Comparison of ENCODE assay signal across 17 mouse cellular contexts in the genomic region with DNA sequence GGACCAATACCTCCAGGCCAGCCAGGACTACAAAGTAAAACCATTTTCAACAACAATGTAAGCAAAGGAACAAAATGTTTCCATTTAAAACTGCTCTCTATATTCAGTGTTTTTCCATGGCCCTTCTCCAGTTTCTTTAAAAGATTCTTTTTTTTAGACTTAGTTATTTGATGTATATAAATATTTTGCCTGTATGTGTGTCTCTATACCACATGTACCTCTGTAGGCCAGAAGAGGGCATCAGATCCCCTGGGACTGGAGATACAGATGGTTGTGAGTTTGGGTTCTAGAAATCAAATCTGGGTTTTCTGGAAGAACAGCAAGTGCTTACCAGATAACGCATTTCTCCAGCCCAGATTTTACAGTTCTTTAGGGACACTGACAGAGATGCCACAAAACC. TPM values are rescaled to one million over a fixed set of nuclear protein-coding genes. Genes with fewer than 3 reads are reported as not detected.
DNase-seq lines count a peak whose midpoint lies in the region; ATAC-seq and TF ChIP-seq lines count a peak whose summit lies in the region.
"Had no signal": no experiment of that assay in that cellular context is flagged by ENCODE, and none has a peak within 500 bp of the region (broad histone marks: within the 10 kb centered on the region; RNA-seq: fewer than 3 reads in every experiment).

No protein-coding gene starts in this region.

- no peaks in the 10 kb centered on the region for H3K27me3 ChIP-seq in liver, postnatal 0 days (ENCODE audit: insufficient read depth, low read length)
- no peaks in the 10 kb centered on the region for H3K27me3 ChIP-seq in heart, embryonic 11.5 days (ENCODE audit: control insufficient read depth, insufficient read depth, low read length)
- H3K27me3 ChIP-seq: forebrain, embryonic 15.5 days; heart, embryonic 12.5 days had no signal

- H3K4me3 ChIP-seq in liver, postnatal 0 days (ENCODE audit: low read depth, low read length): no peak overlapping the region
- H3K4me3 ChIP-seq in heart, embryonic 11.5 days (ENCODE audit: low read depth, low read length): no peak overlapping the region
- H3K4me3 ChIP-seq: forebrain, embryonic 15.5 days; heart, embryonic 12.5 days; liver, embryonic 13.5 days had no signal

- peak; percentile 10 for DNase-seq in embryo, embryonic 10.5 days (ENCODE audit: low spot score)
- DNase-seq in embryo, embryonic 9.5 days (ENCODE audit: extremely low spot score): no peak
- DNase-seq in liver, postnatal 0 days: no peak
- DNase-seq in liver: no peak
- DNase-seq in A20 (ENCODE audit: low read depth, low spot score): peak; percentile 41
- peak; percentile 44 for DNase-seq in c-Kit-positive CD71-positive TER-119-negative erythroid progenitor cells, embryonic 14.5 days (ENCODE audit: low read depth)
- DNase-seq in urinary bladder, postnatal 4 days (ENCODE audit: low spot score in 2 of 2): no peak
- DNase-seq: cerebellum, adult 11-12 months; heart, postnatal 4 days; kidney, postnatal 10 days; layer of hippocampus, adult 9-11 months; liver, embryonic 13.5 days; lung, postnatal 36 days had no signal

- peaks cover 2% of the 10 kb centered on the region; the same call in 1 of the 2 replicates for H3K36me3 ChIP-seq in liver, postnatal 0 days (replicated peaks; ENCODE audit: insufficient read depth, low read length)
- H3K36me3 ChIP-seq in heart, embryonic 11.5 days (ENCODE audit: control insufficient read depth, insufficient read depth, low read length): no peaks in the 10 kb centered on the region; the same call in 1 of the 2 replicates

- H3K4me1 ChIP-seq in liver, postnatal 0 days (ENCODE audit: insufficient read depth): peaks cover 13% of the 10 kb centered on the region
- H3K4me1 ChIP-seq in heart, embryonic 11.5 days (ENCODE audit: control insufficient read depth, insufficient read depth, low read length): peaks cover 9% of the 10 kb centered on the region; the same call in 1 of the 2 replicates

- WGBS in liver, postnatal 0 days (ENCODE audit: insufficient replicate concordance): 70% methylated on average over 1 of the region's 1 CpGs
- WGBS in heart, embryonic 11.5 days (ENCODE audit: insufficient replicate concordance): 75% methylated on average over 1 of the region's 1 CpGs

- no peak for ATAC-seq in liver, postnatal 0 days
- ATAC-seq in heart, embryonic 11.5 days (replicated peaks; ENCODE audit: insufficient number of reproducible peaks, low FRiP score, low TSS enrichment): no peak
- ATAC-seq: forebrain, embryonic 15.5 days had no signal

- no peak overlapping the region for H3K4me2 ChIP-seq in liver, postnatal 0 days (ENCODE audit: low read depth, low read length)
- no peak overlapping the region for H3K4me2 ChIP-seq in heart, embryonic 11.5 days
- H3K4me2 ChIP-seq: forebrain, embryonic 15.5 days; heart, embryonic 12.5 days; liver, embryonic 13.5 days; midbrain, embryonic 11.5 days had no signal

- H3K27ac ChIP-seq in liver, postnatal 0 days (ENCODE audit: low read depth): no peak overlapping the region
- no peak overlapping the region for H3K27ac ChIP-seq in heart, embryonic 11.5 days (ENCODE audit: low read depth, low read length)
- H3K27ac ChIP-seq: forebrain, embryonic 15.5 days; liver, embryonic 13.5 days had no signal

- no peak for TF ChIP-seq EP300 in liver, postnatal 0 days (IDR thresholded peaks at IDR 0.05; ENCODE audit: low read depth)

- no peak overlapping the region for H3K9ac ChIP-seq in liver, postnatal 0 days (replicated peaks)
- H3K9ac ChIP-seq in heart, embryonic 11.5 days (ENCODE audit: low read depth, low read length): no peak overlapping the region
- H3K9ac ChIP-seq: forebrain, embryonic 15.5 days; heart, embryonic 12.5 days; liver, embryonic 13.5 days had no signal

- TF ChIP-seq CTCF in liver, postnatal 0 days (IDR thresholded peaks at IDR 0.05; ENCODE audit: low read depth): peak; percentile 47

- no peaks in the 10 kb centered on the region for H3K9me3 ChIP-seq in liver, postnatal 0 days (ENCODE audit: low read length)
- no peaks in the 10 kb centered on the region for H3K9me3 ChIP-seq in heart, embryonic 11.5 days (replicated peaks; ENCODE audit: control insufficient read depth, low read length)
- H3K9me3 ChIP-seq: forebrain, embryonic 15.5 days; heart, embryonic 12.5 days; liver, embryonic 13.5 days had no signal

RNA-seq across cellular contexts. Expression of a gene that starts 1.3 kb away (rescaled TPM):
- 19.3 and 20.5 TPM in 2 replicates for polyA plus RNA-seq in liver, postnatal 0 days (2015; fragmentation: Nextera tagmentation; extraction: Ambion mirVana)
- 48.1 and 49.0 TPM in 2 replicates for polyA plus RNA-seq in heart, embryonic 11.5 days (2014; fragmentation: Nextera tagmentation; extraction: Ambion mirVana)

RNA-seq across cellular contexts. Expression of a gene that starts 26.4 kb away (rescaled TPM):
- polyA plus RNA-seq in liver, postnatal 0 days (2015; fragmentation: Nextera tagmentation; extraction: Ambion mirVana): 2.7 and 3.5 TPM in 2 replicates
- 4.6 and 5.9 TPM in 2 replicates for polyA plus RNA-seq in heart, embryonic 11.5 days (2014; fragmentation: Nextera tagmentation; extraction: Ambion mirVana)

RNA-seq across cellular contexts. Expression of a gene that starts 33.2 kb away (rescaled TPM):
- polyA plus RNA-seq in liver, postnatal 0 days (2015; fragmentation: Nextera tagmentation; extraction: Ambion mirVana): 40.1 and 43.1 TPM in 2 replicates
- polyA plus RNA-seq in heart, embryonic 11.5 days (2014; fragmentation: Nextera tagmentation; extraction: Ambion mirVana): 70.6 and 71.6 TPM in 2 replicates

Comparison
In these comparisons a context has a peak if more than half of its experiments do, and no peak if none do; other contexts are left out.
1. DNase-seq: peak in embryo, embryonic 10.5 days (single experiment), A20 (single experiment) and c-Kit-positive CD71-positive TER-119-negative erythroid progenitor cells, embryonic 14.5 days (single experiment); none in embryo, embryonic 9.5 days (single experiment), liver, postnatal 0 days (single experiment), liver (single experiment) and urinary bladder, postnatal 4 days (0 of 2).